Mouse (Mus musculus) lung, adult 2 months (tissue): ENCODE measurements at regions not wholly inside any gene's neighbourhood (a gene's known extent, or its start where the extent isn't known, plus 50 kb on each side); places are given as distances from the start of the nearest gene placed in this dataset.

Source experiments
- DNase-seq: peaks from one replicate; pipeline ENCODE4 v3.0.0; 2022
- H3K4me1 ChIP-seq: fragments of 200-500 bp; 2 replicates; pipeline ENCODE4 v1.6.1; 2011; ENCODE audit warnings: low read length; ENCODE audit not compliant: control insufficient read depth, insufficient read depth
- H3K4me3 ChIP-seq: fragments of 200-500 bp; replicated peaks from 2 replicates; pipeline ENCODE3; 2011; ENCODE audit warnings: low read depth, mild to moderate bottlenecking, control low read depth, low read length; ENCODE audit errors: extremely low read depth
- CTCF ChIP-seq: fragments of 200-500 bp; IDR thresholded peaks from 2 replicates; pipeline ENCODE4 v1.5.1; 2011; ENCODE audit warnings: mild to moderate bottlenecking, low read length, control low read depth; ENCODE audit not compliant: insufficient read depth
- POLR2A ChIP-seq: fragments of 200-500 bp; IDR thresholded peaks from 2 replicates; pipeline ENCODE4 v1.6.1; 2011; ENCODE audit warnings: low read depth, mild to moderate bottlenecking, control low read depth, low read length, borderline replicate concordance; ENCODE audit errors: extremely low read depth
- WGBS: fragments of 180-500 bp; shearing (Covaris S2); methylation state at CpG from one replicate; pipeline ENCODE4 v1.1.7; 2018; 5-methylcytosine and 5-hydroxymethylcytosine counted together

DNA sequence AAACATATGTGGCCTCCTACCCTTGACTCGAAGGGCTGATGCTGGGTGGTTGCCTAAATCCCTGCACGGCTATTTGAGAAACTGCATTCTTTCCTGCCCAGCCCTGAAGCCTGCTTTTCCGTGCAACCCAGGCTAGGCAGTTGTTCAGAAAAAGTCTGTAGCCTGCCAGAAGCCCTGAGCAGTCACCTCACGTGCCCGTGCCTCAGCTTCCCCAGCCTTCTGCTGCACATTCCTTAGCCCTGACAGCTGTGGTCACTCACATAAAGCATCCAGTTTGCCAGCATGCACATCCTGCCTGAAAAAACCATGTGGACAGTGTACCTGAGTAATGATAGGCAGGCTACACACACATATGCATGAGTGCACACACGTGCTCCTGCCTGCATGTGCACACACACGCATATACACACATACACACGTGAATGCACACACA lies 157.6 kb downstream of the Gm26897 start:
- Histone ChIP-seq H3K4me1 (peaks cover 3% of the 10 kb centered on the region; the same call in 1 of the 2 replicates), H3K4me3 (no peak overlapping the region)
- DNase-seq: peak; percentile 21
- 44% methylated on average over 8 of the region's 8 CpGs for WGBS
- no peak for TF ChIP-seq CTCF
- no peak for TF ChIP-seq POLR2A

DNA sequence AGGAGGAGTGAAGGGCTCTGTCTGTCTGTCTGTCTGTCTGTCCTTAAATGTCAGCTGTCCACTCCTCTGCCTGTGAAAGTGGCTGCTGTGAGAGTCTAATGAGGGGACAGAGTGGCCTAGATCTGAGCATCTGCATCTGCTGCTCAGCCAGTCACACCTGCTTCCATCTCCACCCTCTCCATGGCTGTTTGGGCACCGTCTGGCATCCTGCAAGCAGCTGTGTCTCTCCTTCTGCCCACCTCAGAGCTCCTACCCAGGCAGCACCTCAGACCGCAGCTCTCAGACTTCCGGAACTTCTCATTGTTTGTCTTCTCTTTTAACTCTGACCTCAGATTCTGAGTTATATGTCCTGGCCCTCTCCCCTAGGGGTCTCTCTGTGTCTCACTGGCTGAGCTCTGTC lies 159.2 kb downstream of the Gm26897 start:
- 33% methylated on average over 3 of the region's 3 CpGs for WGBS
- no peak for DNase-seq

DNA sequence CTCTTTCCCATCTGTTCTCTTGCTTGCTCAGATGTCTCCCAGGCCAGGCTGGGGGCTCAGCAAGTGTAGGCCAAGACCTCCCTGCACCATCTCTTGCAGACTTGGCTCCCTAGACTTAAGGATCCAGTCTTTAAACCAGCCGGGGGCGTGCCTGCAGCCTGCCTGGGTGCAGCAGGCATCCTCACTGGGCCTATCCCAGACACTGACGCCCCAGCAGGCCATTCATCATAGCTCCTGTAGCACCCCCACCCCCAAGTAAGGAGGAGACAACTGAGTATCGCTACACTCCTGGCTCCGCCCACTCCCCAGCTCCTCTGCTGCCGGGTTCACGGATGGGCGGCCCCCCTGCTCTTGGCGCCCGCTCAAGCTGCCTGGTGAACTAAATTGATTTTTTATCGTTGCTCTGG lies 160.2 kb downstream of the Gm26897 start:
- H3K4me1 ChIP-seq: peaks cover 3% of the 10 kb centered on the region; the same call in 1 of the 2 replicates
- no peak overlapping the region for H3K4me3 ChIP-seq
- WGBS: 4% methylated on average over 11 of the region's 11 CpGs
- TF ChIP-seq CTCF: no peak
- TF ChIP-seq POLR2A: no peak
- no peak for DNase-seq

More for the DNA sequence above, 159.2 kb downstream of the Gm26897 start:
- TF ChIP-seq POLR2A (no peak), CTCF (no peak)
- Histone ChIP-seq H3K4me3 (no peak overlapping the region), H3K4me1 (peaks cover 3% of the 10 kb centered on the region; the same call in 1 of the 2 replicates)

DNA sequence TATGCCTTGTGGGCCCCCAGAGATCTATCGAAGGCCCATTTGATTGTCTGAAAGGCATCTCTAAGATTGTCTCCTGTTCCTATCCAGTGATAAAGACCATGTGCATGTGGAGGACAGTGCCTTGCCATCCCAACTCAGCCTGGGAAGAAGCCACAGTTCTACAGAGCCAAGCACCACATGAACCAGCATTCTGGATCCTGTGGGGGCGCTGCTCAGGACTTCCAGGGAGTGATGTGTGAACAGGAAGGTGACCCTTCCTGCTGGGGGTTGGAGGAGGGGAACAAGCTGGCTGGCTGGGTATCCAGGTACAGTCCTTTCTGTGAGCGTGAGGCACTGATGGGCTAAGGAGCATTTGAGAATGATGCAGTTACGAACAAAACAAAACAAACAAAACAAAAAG lies 163.8 kb downstream of the Gm26897 start:
- no peak for TF ChIP-seq CTCF
- no peak for TF ChIP-seq POLR2A

DNA sequence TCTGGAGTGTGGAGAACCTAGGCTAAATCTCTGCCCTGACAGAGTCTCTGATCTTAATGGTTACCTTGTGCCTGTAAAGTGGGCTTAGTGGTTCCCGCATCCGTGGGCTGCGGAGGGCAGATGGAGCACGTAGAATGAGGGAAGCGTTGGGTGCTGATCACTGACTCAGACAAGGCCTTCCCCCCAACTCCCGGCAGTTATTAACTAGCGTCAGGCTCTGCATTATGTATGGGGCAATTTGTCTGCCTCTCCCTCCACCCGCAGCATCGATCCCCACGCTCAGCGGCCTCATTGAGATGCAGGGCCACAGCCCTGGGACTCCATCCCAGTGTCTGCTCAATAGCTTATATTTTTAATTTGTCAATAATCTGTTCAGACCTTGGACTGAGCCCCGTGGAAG lies 164.8 kb downstream of the Gm26897 start:
- WGBS: 69% methylated on average over 12 of the region's 12 CpGs
- Histone ChIP-seq H3K4me1 (peaks cover 3% of the 10 kb centered on the region; the same call in 1 of the 2 replicates), H3K4me3 (no peak overlapping the region)
- no peak for DNase-seq
- TF ChIP-seq POLR2A (no peak), CTCF (no peak)

More for the DNA sequence above, 163.8 kb downstream of the Gm26897 start:
- 59% methylated on average over 4 of the region's 4 CpGs for WGBS
- Histone ChIP-seq H3K4me3 (no peak overlapping the region), H3K4me1 (peaks cover 3% of the 10 kb centered on the region; the same call in 1 of the 2 replicates)
- DNase-seq: no peak

DNA sequence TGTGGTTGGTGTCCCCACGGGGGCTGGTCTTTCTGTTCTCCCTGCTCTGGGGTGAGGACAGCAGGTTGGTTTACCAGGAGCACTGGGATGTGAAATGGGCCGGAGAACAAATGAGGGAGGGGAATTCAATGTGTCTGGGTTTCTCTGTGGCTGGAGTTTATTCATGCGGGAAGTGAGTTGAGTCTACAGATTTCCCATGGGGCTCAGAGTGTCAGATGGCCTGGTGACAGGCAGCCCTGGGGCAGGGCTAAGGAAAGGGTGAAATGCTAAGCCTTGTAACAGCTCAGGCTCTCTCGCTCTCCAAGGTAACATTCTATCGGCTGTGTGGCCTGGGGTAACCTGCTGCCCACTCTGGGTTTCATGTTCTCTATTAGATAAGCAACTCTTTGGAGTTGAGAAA lies 167.5 kb downstream of the Gm26897 start:
- TF ChIP-seq CTCF: no peak
- TF ChIP-seq POLR2A: no peak
- DNase-seq: no peak
- H3K4me3 ChIP-seq: no peak overlapping the region
- 62% methylated on average over 5 of the region's 5 CpGs for WGBS
- H3K4me1 ChIP-seq: no peaks in the 10 kb centered on the region

DNA sequence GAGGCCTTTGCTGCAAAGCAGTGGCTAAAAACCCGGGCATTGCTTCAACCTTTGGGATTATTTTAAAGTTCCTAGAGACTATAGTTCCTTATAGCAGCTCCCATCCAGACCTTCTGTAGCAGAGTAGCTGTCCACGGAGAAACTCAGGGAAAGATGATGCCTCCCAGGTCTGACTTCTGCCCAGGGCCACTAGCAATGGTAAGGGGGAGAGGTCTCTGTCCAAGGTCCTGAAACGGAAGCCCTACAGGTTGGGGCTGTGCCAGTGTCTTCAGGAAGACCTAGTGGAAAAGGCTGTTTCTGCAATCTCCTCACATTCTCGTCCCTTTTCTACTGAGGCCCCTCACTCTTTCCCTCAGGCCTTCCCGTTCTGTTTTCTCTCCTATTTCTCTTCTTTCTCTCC lies 168.0 kb downstream of the Gm26897 start:
- TF ChIP-seq POLR2A (no peak), CTCF (no peak)
- no peak overlapping the region for H3K4me3 ChIP-seq
- no peaks in the 10 kb centered on the region for H3K4me1 ChIP-seq
- 10% methylated on average over 5 of the region's 5 CpGs for WGBS
- no peak for DNase-seq

DNA sequence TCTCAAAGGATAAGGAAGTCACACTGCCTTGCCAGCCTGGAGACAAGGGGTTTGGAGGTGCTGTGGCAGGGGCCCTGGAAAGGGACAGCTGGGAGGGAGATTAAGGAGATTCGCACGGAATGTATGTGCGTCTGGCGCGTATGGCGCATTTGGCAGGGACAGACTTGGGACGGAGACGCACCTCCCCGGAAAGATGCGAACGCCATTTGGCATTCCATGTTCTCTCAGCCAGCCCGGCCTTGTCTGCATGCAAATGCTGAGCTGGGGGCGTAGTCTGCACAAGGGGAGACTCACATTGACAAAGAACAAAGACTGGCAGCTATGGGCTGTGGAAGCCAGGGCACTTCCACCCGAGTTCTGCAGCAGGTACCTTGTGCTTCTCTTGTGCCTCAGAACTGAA lies 174.4 kb downstream of the Gm26897 start:
- DNase-seq: no peak
- WGBS: 83% methylated on average over 14 of the region's 14 CpGs
- Histone ChIP-seq H3K4me1 (no peaks in the 10 kb centered on the region), H3K4me3 (no peak overlapping the region)
- TF ChIP-seq POLR2A: no peak
- TF ChIP-seq CTCF: no peak

DNA sequence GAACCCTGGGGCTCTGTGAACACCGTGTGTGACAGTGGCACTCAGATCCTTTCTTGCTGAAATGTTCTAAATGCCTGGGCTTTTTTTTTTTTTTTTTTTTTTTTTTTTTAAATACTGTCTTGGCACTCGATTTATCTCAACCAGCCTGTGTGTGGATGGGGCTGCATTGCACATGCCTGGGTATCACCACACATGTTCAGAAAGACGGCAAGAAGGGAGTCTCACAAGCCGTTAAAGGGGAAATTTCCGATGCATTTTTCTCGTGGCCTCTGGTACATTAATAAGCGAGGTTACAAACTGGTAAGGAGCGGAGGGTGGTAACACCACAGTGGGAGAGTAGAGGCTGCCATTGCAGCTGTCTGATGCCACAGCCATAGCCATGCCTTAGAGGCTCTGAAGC lies 176.8 kb downstream of the Gm26897 start:
- no peak for TF ChIP-seq CTCF
- TF ChIP-seq POLR2A: no peak
- Histone ChIP-seq H3K4me3 (no peak overlapping the region), H3K4me1 (no peaks in the 10 kb centered on the region)
- WGBS: 70% methylated on average over 8 of the region's 8 CpGs
- no peak for DNase-seq

DNA sequence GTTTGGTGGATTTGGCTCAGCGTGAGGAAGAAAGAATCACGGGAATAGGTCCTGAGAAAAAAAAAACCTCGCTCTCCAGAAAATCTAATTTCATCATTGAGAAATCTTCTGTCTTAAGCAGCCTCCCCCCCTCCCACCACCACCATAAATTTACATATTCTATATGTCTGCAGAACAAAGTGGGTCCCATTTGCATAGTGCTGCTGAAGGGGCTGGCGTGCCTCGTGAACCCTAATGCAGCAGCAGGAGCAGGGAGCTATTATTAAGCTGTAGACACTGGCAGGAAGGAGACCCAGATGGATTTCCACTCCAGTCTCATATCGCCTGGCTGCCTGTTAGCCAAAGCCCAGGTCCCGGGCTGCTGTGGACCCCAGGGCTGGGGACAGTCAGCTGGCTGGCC lies 179.6 kb downstream of the Gm26897 start:
- TF ChIP-seq POLR2A (no peak), CTCF (no peak)
- Histone ChIP-seq H3K4me1 (no peaks in the 10 kb centered on the region), H3K4me3 (no peak overlapping the region)
- no peak for DNase-seq
- 45% methylated on average over 7 of the region's 7 CpGs for WGBS
